Mouse (Mus musculus): Measurements from ENCODE around the gene Pqlc2. TPM values are rescaled to one million over a fixed set of nuclear protein-coding genes. Genes with fewer than 3 reads are reported as not detected.

Pqlc2 gene
- polyA plus RNA-seq, 1 experiment from 2014 or later = 16.5 TPM

DNA sequence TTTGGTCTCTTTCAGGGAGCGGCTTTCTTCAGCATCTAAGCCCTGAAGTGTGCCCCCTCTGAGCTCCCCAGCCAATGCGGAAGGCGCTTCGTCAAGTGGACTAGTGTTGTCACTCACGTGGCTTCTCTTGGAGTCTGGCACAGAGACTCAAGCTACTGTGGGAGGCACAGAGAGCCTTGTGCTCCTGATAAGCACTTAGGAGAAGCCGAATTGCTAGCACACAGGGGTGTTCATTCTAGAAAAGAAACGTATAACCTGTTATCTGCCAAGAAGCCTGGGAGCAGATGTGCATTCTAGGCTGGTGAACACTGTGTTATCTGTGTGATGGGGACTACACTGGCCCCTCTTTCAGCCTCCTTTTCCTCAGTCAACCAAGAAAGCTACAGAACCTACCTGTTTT is 25.0 kb upstream of the Pqlc2 start:
- peaks cover 4% of the 10 kb centered on the region; the same call in 1 of the 2 replicates for H3K4me1 ChIP-seq
- WGBS = 64% methylated on average over 7 of the region's 7 CpGs
- H3K27me3 ChIP-seq = peaks cover 8% of the 10 kb centered on the region; the same call in 1 of the 2 replicates
- no peak for ATAC-seq (ENCODE audit: insufficient number of reproducible peaks, low FRiP score, low TSS enrichment, low read depth)
- no peak overlapping the region for H3K27ac ChIP-seq (replicated peaks)
- no peak overlapping the region for H3K9ac ChIP-seq
- no peak overlapping the region for H3K4me3 ChIP-seq (replicated peaks)
- no peak overlapping the region for H3K4me2 ChIP-seq (replicated peaks)
- H3K9me3 ChIP-seq (replicated peaks) = no peaks in the 10 kb centered on the region
- H3K36me3 ChIP-seq = no peaks in the 10 kb centered on the region

- Histone ChIP-seq H3K27ac (replicated peaks) (no peak overlapping the region), H3K4me3 (replicated peaks) (no peak overlapping the region), H3K9ac (no peak overlapping the region), H3K9me3 (replicated peaks) (no peaks in the 10 kb centered on the region), H3K36me3 (no peaks in the 10 kb centered on the region), H3K4me2 (replicated peaks) (no peak overlapping the region), H3K4me1 (peaks cover 4% of the 10 kb centered on the region; the same call in 1 of the 2 replicates), H3K27me3 (peaks cover 8% of the 10 kb centered on the region; the same call in 1 of the 2 replicates)
- ATAC-seq (ENCODE audit: insufficient number of reproducible peaks, low FRiP score, low TSS enrichment, low read depth) = no peak
- WGBS = 72% methylated on average over 7 of the region's 9 CpGs
These were observed 24.3 kb upstream of the Pqlc2 start for GRCm38 (mm10) chr4:139334631-139335295.

- H3K4me2 ChIP-seq (replicated peaks) = peak overlapping the region; percentile 40
- no peak overlapping the region for H3K9ac ChIP-seq
- no peaks in the 10 kb centered on the region for H3K9me3 ChIP-seq (replicated peaks)
- H3K27me3 ChIP-seq = peaks cover 2% of the 10 kb centered on the region; the same call in 1 of the 2 replicates
- H3K27ac ChIP-seq (replicated peaks) = no peak overlapping the region
- no peaks in the 10 kb centered on the region for H3K36me3 ChIP-seq
- peak; percentile 57 for ATAC-seq (ENCODE audit: insufficient number of reproducible peaks, low FRiP score, low TSS enrichment, low read depth)
- no peaks in the 10 kb centered on the region for H3K4me1 ChIP-seq
- 12% methylated on average over 10 of the region's 10 CpGs for WGBS
- H3K4me3 ChIP-seq (replicated peaks) = peak overlapping the region; percentile 25; the same call in 1 of the 2 replicates
These were observed 20.1 kb upstream of the Pqlc2 start for GRCm38 (mm10) chr4:139330605-139331004.

DNA sequence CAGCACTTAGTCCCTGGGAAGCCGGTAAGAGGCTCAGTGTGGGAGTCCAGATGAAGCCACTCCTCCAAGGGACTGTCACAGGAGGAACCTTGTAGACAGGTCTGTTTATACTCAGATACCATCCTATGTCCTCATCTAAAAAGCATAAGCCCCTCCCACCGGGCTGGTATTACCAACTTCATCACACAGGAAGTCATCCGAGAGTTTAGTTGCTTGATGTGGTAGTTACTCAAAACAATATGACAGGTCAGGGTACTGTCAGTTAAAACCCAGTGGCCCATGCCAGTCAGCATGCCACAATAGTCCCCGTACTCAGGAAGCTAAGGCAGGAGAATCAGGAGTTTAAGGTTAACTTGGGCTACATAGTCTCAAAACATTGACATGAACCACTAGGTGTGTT is 9.2 kb upstream of the Pqlc2 start:
- peaks cover 41% of the 10 kb centered on the region for H3K36me3 ChIP-seq
- WGBS = 93% methylated on average over 4 of the region's 4 CpGs
- no peak overlapping the region for H3K9ac ChIP-seq
- no peak overlapping the region for H3K4me3 ChIP-seq (replicated peaks)
- H3K4me2 ChIP-seq (replicated peaks) = no peak overlapping the region
- H3K4me1 ChIP-seq = no peaks in the 10 kb centered on the region
- no peaks in the 10 kb centered on the region for H3K9me3 ChIP-seq (replicated peaks)
- no peak overlapping the region for H3K27ac ChIP-seq (replicated peaks)
- no peak for ATAC-seq (ENCODE audit: insufficient number of reproducible peaks, low FRiP score, low TSS enrichment, low read depth)
- no peaks in the 10 kb centered on the region for H3K27me3 ChIP-seq

GRCm38 (mm10) chr4:139318449-139318848 is 7.9 kb upstream of the Pqlc2 start:
- H3K27ac ChIP-seq (replicated peaks) = no peak overlapping the region
- no peak overlapping the region for H3K9ac ChIP-seq
- no peaks in the 10 kb centered on the region for H3K27me3 ChIP-seq
- peaks cover 50% of the 10 kb centered on the region for H3K36me3 ChIP-seq
- no peaks in the 10 kb centered on the region for H3K9me3 ChIP-seq (replicated peaks)
- no peak for ATAC-seq (ENCODE audit: insufficient number of reproducible peaks, low FRiP score, low TSS enrichment, low read depth)
- no peaks in the 10 kb centered on the region for H3K4me1 ChIP-seq
- no peak overlapping the region for H3K4me3 ChIP-seq (replicated peaks)
- 88% methylated on average over 11 of the region's 11 CpGs for WGBS
- H3K4me2 ChIP-seq (replicated peaks) = no peak overlapping the region

DNA sequence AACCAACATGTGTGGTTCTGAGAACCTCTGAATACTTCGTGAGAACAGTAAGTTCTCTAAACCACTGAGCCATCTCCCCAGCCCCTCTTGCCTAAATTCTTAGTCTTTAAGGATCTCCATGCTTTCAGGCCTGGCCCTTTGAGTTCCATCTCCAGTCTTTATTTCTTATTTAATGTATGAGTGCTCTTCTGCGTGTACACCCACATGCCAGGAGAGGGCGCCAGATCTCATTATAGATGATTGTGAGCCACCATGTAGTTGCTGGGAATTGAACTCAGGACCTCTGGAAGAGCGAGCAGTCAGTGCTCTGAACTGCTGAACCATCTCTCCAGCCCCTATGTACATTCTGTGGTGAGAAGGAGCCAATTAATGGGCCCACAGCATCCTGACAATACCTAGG is 2.1 kb upstream of the Pqlc2 start:
- Histone ChIP-seq H3K36me3 (peaks cover 34% of the 10 kb centered on the region), H3K4me2 (replicated peaks) (no peak overlapping the region), H3K4me1 (peaks cover 26% of the 10 kb centered on the region), H3K9ac (no peak overlapping the region), H3K9me3 (replicated peaks) (no peaks in the 10 kb centered on the region), H3K27ac (replicated peaks) (no peak overlapping the region), H3K27me3 (no peaks in the 10 kb centered on the region), H3K4me3 (replicated peaks) (no peak overlapping the region)
- 54% methylated on average over 4 of the region's 4 CpGs for WGBS
- no peak for ATAC-seq (ENCODE audit: insufficient number of reproducible peaks, low FRiP score, low TSS enrichment, low read depth)

- Histone ChIP-seq H3K4me3 (replicated peaks) (peak overlapping the region; percentile 95), H3K4me2 (replicated peaks) (peak overlapping the region; percentile 94), H3K9me3 (replicated peaks) (no peaks in the 10 kb centered on the region), H3K27me3 (no peaks in the 10 kb centered on the region), H3K4me1 (peaks cover 26% of the 10 kb centered on the region), H3K36me3 (peaks cover 28% of the 10 kb centered on the region), H3K9ac (peak overlapping the region; percentile 87), H3K27ac (replicated peaks) (no peak overlapping the region)
- ATAC-seq (ENCODE audit: insufficient number of reproducible peaks, low FRiP score, low TSS enrichment, low read depth) = no peak
- 14% methylated on average over 14 of the region's 14 CpGs for WGBS
These were observed 1.2 kb upstream of the Pqlc2 start for GRCm38 (mm10) chr4:139311707-139312106.

GRCm38 (mm10) chr4:139310899-139311701 is 592 bp upstream of the Pqlc2 start:
- H3K9me3 ChIP-seq (replicated peaks) = no peaks in the 10 kb centered on the region
- peak overlapping the region; percentile 95 for H3K4me3 ChIP-seq (replicated peaks)
- peaks cover 29% of the 10 kb centered on the region for H3K36me3 ChIP-seq
- peaks cover 26% of the 10 kb centered on the region for H3K4me1 ChIP-seq
- H3K27me3 ChIP-seq = no peaks in the 10 kb centered on the region
- peak; percentile 51 for ATAC-seq (ENCODE audit: insufficient number of reproducible peaks, low FRiP score, low TSS enrichment, low read depth)
- peak overlapping the region; percentile 87 for H3K9ac ChIP-seq
- H3K27ac ChIP-seq (replicated peaks) = peak overlapping the region; percentile 87
- H3K4me2 ChIP-seq (replicated peaks) = peak overlapping the region; percentile 94
- under 1% methylated on average over 53 of the region's 53 CpGs for WGBS

GRCm38 (mm10) chr4:139309651-139310050 is 857 bp downstream of the Pqlc2 start:
- Histone ChIP-seq H3K9me3 (replicated peaks) (no peaks in the 10 kb centered on the region), H3K4me1 (peaks cover 26% of the 10 kb centered on the region), H3K27me3 (no peaks in the 10 kb centered on the region), H3K9ac (peak overlapping the region; percentile 87), H3K27ac (replicated peaks) (0 out of 2 replicates have a peak overlapping the region, but pooled peaks have one; percentile 87), H3K4me3 (replicated peaks) (peak overlapping the region; percentile 95), H3K36me3 (peaks cover 29% of the 10 kb centered on the region), H3K4me2 (replicated peaks) (peak overlapping the region; percentile 94)
- ATAC-seq (ENCODE audit: insufficient number of reproducible peaks, low FRiP score, low TSS enrichment, low read depth) = no peak
- 18% methylated on average over 6 of the region's 6 CpGs for WGBS

- H3K4me3 ChIP-seq (replicated peaks) = no peak overlapping the region
- no peaks in the 10 kb centered on the region for H3K9me3 ChIP-seq (replicated peaks)
- H3K36me3 ChIP-seq = peaks cover 22% of the 10 kb centered on the region; the same call in 1 of the 2 replicates
- peaks cover 26% of the 10 kb centered on the region for H3K4me1 ChIP-seq
- H3K9ac ChIP-seq = no peak overlapping the region
- ATAC-seq (ENCODE audit: insufficient number of reproducible peaks, low FRiP score, low TSS enrichment, low read depth) = no peak
- 82% methylated on average over 5 of the region's 5 CpGs for WGBS
- H3K27me3 ChIP-seq = no peaks in the 10 kb centered on the region
- H3K27ac ChIP-seq (replicated peaks) = no peak overlapping the region
- no peak overlapping the region for H3K4me2 ChIP-seq (replicated peaks)
These were observed 2.6 kb downstream of the Pqlc2 start for GRCm38 (mm10) chr4:139307916-139308315.

DNA sequence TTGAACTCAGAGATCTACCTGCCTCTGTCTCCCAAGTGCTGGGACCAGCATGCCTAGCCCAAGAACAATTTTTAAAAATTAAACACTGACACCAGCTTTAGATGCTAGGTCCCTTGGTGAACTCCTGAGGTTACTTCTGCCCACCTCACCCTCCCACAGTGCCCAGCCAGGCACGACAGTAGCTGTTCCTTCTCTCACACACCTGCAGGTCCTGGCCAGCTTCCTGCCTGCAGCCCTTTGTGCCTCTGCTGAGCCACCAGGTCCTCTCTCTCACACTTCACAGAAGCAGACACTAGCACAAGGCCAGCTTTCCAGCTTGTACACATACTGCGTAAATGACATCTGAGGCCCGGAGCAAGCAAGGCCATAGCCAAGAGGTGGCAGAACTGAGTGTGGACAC is 5.0 kb downstream of the Pqlc2 start:
- peaks cover 37% of the 10 kb centered on the region for H3K36me3 ChIP-seq
- WGBS = 91% methylated on average over 3 of the region's 3 CpGs
- H3K9ac ChIP-seq = no peak overlapping the region
- no peaks in the 10 kb centered on the region for H3K9me3 ChIP-seq (replicated peaks)
- H3K4me2 ChIP-seq (replicated peaks) = no peak overlapping the region
- H3K27me3 ChIP-seq = no peaks in the 10 kb centered on the region
- H3K4me1 ChIP-seq = peaks cover 13% of the 10 kb centered on the region
- ATAC-seq (ENCODE audit: insufficient number of reproducible peaks, low FRiP score, low TSS enrichment, low read depth) = no peak
- no peak overlapping the region for H3K4me3 ChIP-seq (replicated peaks)
- no peak overlapping the region for H3K27ac ChIP-seq (replicated peaks)

Data from embryonic facial prominence, embryonic 15.5 days (tissue).